Mouse (Mus musculus): ENCODE measurements around the gene Pdk1. TPM values are rescaled to one million over a fixed set of nuclear protein-coding genes. Genes with fewer than 3 reads are reported as not detected.

Pdk1 gene
- total and polyA plus RNA-seq, 3 experiments: 12.2 to 56.1 TPM; not detected in 1

DNA sequence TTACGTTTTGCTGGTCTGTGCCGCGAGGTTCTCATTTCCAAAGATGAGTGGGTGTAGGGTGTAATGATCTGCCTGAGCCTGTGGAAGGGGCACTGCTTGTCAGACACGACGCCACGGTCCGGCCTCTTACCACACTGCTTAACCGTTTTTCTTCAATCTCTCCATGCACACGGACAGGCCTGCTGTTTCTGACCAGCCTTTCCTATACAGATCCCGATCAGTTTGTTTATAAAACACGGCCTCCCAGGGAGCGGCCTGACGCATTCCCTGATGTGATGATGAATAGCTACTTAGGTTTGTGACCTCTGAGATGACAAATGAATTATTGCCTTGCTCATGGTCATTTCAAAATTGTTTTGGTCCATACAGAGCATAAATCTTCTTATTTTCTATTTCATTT lies 48.9 kb upstream of the Pdk1 start:
- no peak overlapping the region for H3K27ac ChIP-seq (ENCODE audit: control insufficient read depth, low read depth, low read length)
- no peak for TF ChIP-seq KAT2A (conservative IDR thresholded peaks at IDR 0.05; ENCODE audit: low read depth, low read length)
- no peak for TF ChIP-seq POLR2A (IDR thresholded peaks at IDR 0.05; ENCODE audit: control insufficient read depth in 1 of 2, insufficient read depth in 1 of 2, low read depth in 1 of 2, low read length in 2 of 2, poor library complexity in 1 of 2)
- TF ChIP-seq NRF1 (IDR thresholded peaks at IDR 0.05; ENCODE audit: insufficient read depth, low read depth, low read length, poor library complexity, severe bottlenecking): no peak
- TF ChIP-seq MYC (IDR thresholded peaks at IDR 0.05; ENCODE audit: low read depth, low read length): no peak
- TF ChIP-seq MXI1 (IDR thresholded peaks at IDR 0.05; ENCODE audit: low read depth, low read length): no peak
- TF ChIP-seq ZKSCAN1 (IDR thresholded peaks at IDR 0.05; ENCODE audit: low read depth, low read length): no peak
- TF ChIP-seq CTCF (IDR thresholded peaks at IDR 0.05 in 2 of 3, conservative IDR thresholded peaks at IDR 0.05 in 1 of 3; ENCODE audit: control insufficient read depth in 1 of 3, insufficient read depth in 1 of 3, low read depth in 2 of 3, low read length in 3 of 3, poor library complexity in 1 of 3, severe bottlenecking in 1 of 3): no peak
- no peak overlapping the region for H3K9ac ChIP-seq (ENCODE audit: control insufficient read depth, low read depth, low read length, poor library complexity, severe bottlenecking)
- no peaks in the 10 kb centered on the region for H3K79me2 ChIP-seq (ENCODE audit: control insufficient read depth, insufficient read depth, low read length, poor library complexity)
- peaks cover 0 to 4% of the 10 kb centered on the region in 2 experiments; a peak in 3 of 4 replicates for H3K27me3 ChIP-seq (ENCODE audit: control insufficient read depth in 1 of 2, insufficient read depth in 2 of 2, low read length in 2 of 2)
- no peak for DNase-seq (ENCODE audit: low read depth, low spot score)
- no peaks in the 10 kb centered on the region for H3K9me3 ChIP-seq (replicated peaks; ENCODE audit: insufficient read depth, low read length)
- H3K4me3 ChIP-seq (ENCODE audit: control insufficient read depth in 1 of 2, insufficient read depth in 1 of 2, low read depth in 2 of 2, low read length in 2 of 2): no peak overlapping the region
- no peaks in the 10 kb centered on the region for H3K36me3 ChIP-seq (ENCODE audit: control insufficient read depth in 1 of 2, insufficient read depth in 2 of 2, low read length in 2 of 2)
- no peaks in the 10 kb centered on the region for H3K4me1 ChIP-seq (ENCODE audit: control insufficient read depth in 1 of 2, insufficient read depth in 2 of 2, low read length in 2 of 2)

DNA sequence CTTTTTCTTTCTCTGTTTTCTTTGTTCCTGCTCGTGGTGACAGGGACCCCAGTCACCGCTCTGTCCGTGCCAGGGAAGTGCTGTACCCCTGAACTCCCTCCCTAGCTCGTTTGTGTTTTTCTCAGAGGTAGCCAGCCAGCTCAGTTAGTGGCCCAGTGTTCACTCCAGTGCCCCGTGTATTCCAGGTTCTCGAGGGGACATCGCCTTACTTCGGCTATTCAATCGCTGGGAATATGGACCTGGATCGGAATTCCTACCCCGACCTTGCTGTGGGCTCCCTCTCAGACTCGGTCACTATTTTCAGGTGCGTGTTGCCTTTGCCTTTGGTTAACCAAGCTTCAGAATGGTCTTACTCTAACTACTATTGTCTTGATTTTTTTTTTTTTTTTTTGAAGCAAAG lies 45.3 kb upstream of the Pdk1 start:
- H3K9me3 ChIP-seq (replicated peaks; ENCODE audit: insufficient read depth, low read length): no peaks in the 10 kb centered on the region
- H3K4me3 ChIP-seq (ENCODE audit: control insufficient read depth in 1 of 2, insufficient read depth in 1 of 2, low read depth in 2 of 2, low read length in 2 of 2): no peak overlapping the region
- no peaks in the 10 kb centered on the region for H3K36me3 ChIP-seq (ENCODE audit: control insufficient read depth in 1 of 2, insufficient read depth in 2 of 2, low read length in 2 of 2)
- TF ChIP-seq E2F4 (IDR thresholded peaks at IDR 0.05; ENCODE audit: borderline replicate concordance, low read depth, low read length): no peak
- no peak for TF ChIP-seq ZC3H11A (IDR thresholded peaks at IDR 0.05; ENCODE audit: low read depth, low read length)
- TF ChIP-seq SMC3 (IDR thresholded peaks at IDR 0.05; ENCODE audit: low read depth, low read length): no peak
- TF ChIP-seq ZMIZ1 (IDR thresholded peaks at IDR 0.05; ENCODE audit: low read depth, low read length): no peak
- TF ChIP-seq CHD2 (IDR thresholded peaks at IDR 0.05; ENCODE audit: low read length): no peak
- no peak for TF ChIP-seq MAX (IDR thresholded peaks at IDR 0.05; ENCODE audit: low read length)
- no peak for TF ChIP-seq RAD21 (IDR thresholded peaks at IDR 0.05; ENCODE audit: low read depth, low read length)
- TF ChIP-seq TCF12 (IDR thresholded peaks at IDR 0.05; ENCODE audit: low read depth, low read length): no peak
- TF ChIP-seq JUND (IDR thresholded peaks at IDR 0.05; ENCODE audit: low read depth, low read length): no peak
- no peak for TF ChIP-seq USF2 (IDR thresholded peaks at IDR 0.05; ENCODE audit: borderline replicate concordance in 1 of 2, insufficient read depth in 1 of 2, low read depth in 1 of 2, low read length in 2 of 2)
- H3K79me2 ChIP-seq (ENCODE audit: control insufficient read depth, insufficient read depth, low read length, poor library complexity): no peaks in the 10 kb centered on the region
- H3K27me3 ChIP-seq (ENCODE audit: control insufficient read depth in 1 of 2, insufficient read depth in 2 of 2, low read length in 2 of 2): peaks cover 0 to 1% of the 10 kb centered on the region in 2 experiments; a peak in 2 of 4 replicates
- H3K27ac ChIP-seq (ENCODE audit: control insufficient read depth, low read depth, low read length): no peak overlapping the region
- DNase-seq (ENCODE audit: low read depth, low spot score): no peak
- no peak overlapping the region for H3K9ac ChIP-seq (ENCODE audit: control insufficient read depth, low read depth, low read length, poor library complexity, severe bottlenecking)
- no peaks in the 10 kb centered on the region for H3K4me1 ChIP-seq (ENCODE audit: control insufficient read depth in 1 of 2, insufficient read depth in 2 of 2, low read length in 2 of 2)

Data from MEL (cell line).